Mouse (Mus musculus) embryo, embryonic 11 days (tissue): ENCODE results near the gene Rnf43.
A peak's percentile ranks its signal among the peaks of the same experiment; 100 is the strongest.

Experiments
- DNase-seq: peaks from one replicate; pipeline ENCODE4 v3.0.0-alpha.2; 2015

The Rnf43 gene

GRCm38 (mm10) chr11:87748132-87749119, 85.9 kb downstream of the Rnf43 start:
- DNase-seq = peak; percentile 40

DNA sequence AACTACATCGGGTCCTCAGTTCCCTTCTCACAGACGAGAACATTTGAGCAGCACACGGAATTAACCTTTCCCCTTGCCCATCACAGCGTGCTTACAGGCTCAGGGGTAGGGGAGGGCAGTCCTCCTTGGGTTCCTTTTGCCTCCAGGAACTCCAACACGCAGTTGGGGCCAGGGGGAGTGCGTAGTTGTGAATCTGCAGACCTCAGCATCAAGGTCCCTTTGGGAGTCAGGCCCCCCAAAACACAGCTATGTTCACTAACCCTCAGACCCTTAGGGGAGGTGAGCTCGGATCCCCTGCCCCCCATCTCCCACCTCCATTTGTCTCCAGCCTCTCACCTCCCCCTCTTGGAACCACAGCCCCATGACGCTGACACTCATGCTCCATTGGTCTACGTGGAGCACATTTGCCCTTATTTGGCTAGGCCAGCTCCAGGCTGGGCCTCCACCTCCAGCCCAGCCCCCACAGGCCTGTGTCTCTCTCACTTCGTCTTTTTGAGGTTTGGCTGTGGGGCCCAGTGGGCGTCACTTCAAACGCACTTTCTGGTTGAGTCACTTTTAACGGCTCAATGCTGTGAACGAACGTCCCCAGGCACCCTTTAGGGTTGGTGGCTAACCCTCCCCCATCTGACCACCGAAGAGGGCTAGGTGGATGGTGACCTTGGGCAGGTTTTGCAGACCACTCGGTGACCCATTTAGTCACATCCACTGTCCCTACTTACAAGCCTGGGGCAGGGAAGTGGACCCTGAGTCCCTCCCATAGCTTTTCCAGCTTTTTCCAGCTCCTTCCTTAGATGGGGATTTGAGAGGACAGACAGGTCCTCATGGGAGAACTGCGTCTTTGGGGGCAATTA, 86.9 kb downstream of the Rnf43 start:
- peak; percentile 41 for DNase-seq

- DNase-seq = no peak
These were observed 87.5 kb downstream of the Rnf43 start for GRCm38 (mm10) chr11:87750043-87750421.

DNA sequence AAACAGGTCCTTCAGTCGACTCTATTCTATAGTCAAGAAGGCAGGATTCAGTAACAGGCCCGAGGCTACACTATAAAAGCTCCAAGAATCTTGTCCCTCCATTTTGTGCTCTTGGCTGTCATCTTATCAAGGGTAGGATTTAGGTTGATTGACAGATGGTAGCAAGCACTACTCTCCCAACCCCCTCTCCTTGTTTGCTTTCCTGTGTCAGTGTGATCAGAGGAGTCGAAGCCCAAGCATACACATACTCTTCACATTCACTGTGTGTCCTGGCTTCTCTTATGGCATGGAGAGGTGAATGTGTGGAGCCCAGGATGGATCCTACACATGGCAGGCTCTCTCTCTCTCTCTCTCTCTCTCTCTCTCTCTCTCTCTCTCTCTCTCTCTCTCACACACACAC, 88.0 kb downstream of the Rnf43 start:
- DNase-seq = no peak

GRCm38 (mm10) chr11:87751031-87751430, 88.5 kb downstream of the Rnf43 start:
- no peak for DNase-seq

- DNase-seq = no peak
These were observed 89.0 kb downstream of the Rnf43 start for GRCm38 (mm10) chr11:87751491-87751966.

- no peak for DNase-seq
These were observed 89.8 kb downstream of the Rnf43 start for GRCm38 (mm10) chr11:87752307-87752706.

DNA sequence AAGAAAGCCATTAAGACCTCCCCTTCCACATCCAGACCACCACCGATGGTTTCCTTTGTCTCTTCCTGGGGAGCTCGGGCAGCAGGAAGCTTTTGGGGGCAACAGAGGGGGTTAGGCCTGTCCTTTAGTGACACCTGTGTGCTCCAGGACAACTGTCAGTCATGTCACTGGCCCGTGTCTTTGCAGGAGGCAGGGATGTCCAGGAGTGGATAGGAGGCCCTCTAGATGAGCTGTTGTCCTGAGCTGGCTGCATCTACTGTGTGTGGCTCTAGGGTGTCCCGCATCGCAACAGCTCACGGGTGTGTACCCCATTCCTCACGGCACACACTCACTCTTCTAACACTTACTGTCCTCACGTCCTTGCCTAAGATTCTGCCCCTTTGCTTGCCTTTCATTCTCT, 90.7 kb downstream of the Rnf43 start:
- DNase-seq = no peak

- no peak for DNase-seq
These were observed 91.5 kb downstream of the Rnf43 start for GRCm38 (mm10) chr11:87753891-87754501.

DNA sequence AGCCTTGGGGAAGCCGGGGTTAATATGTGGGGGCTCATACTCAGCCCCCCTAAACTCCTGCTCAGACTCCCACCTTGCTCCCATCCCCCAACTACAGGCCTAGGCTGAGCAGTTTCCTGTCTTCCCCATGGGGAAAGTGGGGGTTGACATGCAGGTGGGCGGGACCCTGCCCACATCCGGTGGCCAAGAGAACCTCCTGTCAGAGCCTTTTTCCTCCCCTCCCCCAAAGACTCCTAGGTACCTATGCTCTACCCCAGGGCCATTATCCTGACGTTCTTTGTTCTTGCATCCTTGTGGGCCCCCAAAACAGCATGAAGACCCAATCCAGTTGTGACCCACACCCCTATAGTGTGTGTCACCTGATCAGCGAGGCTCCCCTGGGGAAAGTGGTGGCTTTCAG, 92.1 kb downstream of the Rnf43 start:
- DNase-seq = no peak

DNA sequence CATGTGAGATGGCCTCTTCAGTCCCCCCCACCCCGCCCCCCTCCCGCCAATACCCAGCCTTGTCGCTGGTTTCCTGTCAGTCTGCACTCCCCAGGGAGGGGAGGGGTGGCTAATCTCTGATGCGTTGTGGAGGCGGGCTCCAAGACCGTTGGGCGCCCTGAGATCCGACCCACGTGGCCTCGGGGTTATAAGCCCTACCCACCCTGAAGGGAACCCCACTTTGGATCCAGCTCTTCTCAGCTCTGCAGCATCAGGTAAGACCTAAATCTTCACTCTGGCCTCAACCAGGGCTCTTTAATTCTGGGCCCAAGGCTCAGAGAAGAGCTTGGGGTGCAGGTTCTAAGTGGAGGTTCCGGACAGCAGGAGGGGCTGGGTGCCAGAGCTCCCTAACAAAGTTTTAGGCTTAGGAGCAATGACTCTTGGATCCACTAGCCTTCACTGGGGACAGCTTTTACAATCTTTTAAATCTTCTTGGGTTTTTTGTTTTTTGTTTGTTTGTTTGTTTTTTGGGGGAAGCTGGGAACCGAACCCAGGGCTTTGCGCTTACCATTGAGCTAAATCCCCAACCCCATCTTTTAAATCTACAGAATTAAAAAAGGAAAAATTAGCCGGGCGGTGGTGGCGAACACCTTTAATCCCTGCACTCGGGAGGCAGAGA, 93.0 kb downstream of the Rnf43 start:
- DNase-seq = peak; percentile 28

GRCm38 (mm10) chr11:87756251-87756820, 93.8 kb downstream of the Rnf43 start:
- DNase-seq = no peak

DNA sequence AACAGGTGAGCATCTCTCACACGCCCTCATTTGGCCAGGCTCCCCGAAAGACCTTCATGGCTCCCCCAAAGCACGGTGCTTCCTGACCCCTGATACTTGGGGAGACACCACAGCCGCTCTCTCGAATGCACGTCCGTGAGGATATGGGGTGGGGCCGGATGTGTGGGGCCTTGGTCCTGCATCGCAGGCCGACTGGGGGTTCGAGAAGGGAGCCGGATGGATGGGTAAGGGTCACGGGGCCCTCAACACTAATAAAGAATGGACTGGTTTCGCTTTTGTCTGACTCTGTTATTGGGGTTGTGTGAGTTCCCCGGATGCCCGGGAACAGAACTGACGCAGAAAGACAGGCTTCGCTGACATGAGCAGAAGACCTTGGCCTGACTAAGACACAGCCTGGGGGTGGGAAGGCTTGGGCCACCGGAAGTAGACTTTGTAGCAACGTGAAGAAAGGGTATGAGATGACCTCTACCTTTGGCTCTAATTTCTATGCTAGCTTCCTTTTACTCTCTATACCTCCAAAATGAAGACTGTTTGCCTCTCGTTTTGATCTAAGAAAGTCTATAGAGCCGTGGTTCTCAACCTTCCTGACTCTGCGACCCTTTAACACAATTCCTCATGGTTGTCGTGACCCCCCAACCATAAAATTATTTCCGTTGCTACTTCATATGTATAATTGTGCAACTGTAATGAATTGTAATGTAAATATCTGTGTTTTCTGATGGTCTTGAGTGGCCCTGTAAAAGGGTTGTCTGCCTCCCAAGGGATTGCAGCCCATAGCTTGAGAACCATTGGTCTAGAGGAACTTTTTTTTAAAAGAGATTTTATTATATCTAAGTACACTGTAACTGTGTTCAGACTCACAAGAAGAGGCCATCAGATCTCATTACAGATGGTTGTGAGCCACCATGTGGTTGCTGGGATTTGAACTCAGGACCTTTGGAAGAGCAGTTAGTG, 94.8 kb downstream of the Rnf43 start:
- no peak for DNase-seq

GRCm38 (mm10) chr11:87758161-87758911, 95.8 kb downstream of the Rnf43 start:
- no peak for DNase-seq

- DNase-seq = no peak
These were observed 96.6 kb downstream of the Rnf43 start for GRCm38 (mm10) chr11:87758957-87759608.

DNA sequence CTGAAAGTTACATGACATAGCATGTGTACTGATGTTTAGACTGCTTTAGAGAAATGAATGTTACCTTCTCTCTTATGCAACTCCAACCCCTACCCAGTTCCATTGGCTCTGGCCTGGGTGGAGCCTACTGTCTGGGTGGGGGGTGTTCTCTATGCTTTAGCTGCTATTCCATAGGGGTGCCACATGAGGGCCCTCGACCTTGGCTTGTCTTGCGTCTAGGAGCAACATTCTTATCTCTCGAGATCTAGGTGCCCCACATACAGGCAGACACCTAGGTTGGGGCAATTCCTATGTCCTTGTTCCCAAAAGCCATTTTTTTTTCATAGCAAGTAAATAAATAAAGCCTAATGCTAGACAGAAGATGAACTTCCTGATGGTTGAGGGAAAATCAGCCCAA, 97.1 kb downstream of the Rnf43 start:
- DNase-seq = peak; percentile 19

DNA sequence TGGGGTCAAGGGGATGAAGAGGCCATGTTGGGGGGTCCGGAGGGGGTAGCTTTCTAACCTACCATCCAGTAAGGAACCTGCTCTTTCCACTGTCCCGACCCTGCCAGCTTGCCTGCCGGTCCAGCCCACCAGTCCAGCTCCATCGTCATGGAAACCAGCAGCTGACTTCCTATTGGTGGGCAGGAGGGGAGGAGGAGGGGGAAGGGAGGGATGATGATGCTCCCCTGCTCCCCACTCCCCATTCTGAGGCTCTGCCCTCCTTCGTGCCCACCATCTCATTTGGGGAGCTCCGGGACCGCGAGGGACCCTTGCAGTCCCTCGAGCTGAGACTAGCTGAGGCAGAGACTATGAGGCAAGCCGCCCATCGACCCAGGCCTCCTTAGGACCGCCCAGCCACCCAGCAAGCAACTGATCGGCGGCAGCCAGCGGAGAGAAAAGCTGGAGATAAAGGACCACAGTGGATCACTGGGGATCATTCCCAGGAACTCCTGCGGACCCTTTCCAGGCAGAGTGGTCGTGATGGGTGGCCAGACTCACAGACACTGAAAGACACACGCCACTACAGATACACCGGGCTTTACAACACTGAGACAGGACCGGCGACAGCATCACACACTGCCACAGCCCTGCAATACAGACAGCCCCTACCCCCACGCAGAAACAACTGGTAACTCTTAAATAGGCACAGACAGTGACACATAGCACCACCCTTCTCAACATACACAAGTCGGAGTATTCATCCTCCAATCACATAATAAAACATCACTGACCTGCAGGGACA, 98.0 kb downstream of the Rnf43 start, which contains the start of gene Tspoap1:
Gene Tspoap1 (plus strand): TSS at position 241 of the 781 bp plus-strand sequence.
- DNase-seq = peak; percentile 61

DNA sequence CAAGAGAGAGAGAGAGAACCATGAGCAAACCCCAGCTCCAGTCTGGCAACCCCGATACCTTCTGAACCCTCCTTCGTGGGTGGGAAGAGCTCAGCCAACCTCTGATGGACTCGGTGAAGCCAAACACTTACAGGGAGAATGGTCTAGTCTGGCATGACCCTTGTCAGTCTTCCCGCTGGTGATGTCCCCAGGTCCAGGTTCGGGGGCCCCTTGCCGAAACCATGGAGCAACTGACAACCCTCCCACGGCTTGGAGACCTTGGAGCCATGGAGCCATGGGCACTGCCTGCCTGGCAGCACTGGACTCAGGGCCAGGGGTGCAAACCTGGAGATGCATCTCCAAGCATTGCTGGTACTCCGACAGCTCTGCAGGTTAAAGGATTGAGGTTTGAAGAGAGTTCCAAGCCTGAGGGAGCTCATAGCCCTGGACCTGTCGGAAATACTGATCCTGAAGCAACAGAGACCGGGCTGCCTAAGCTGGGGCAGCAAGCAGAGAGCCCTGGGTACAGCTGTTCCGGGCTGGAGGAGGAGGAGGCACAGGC, 98.7 kb downstream of the Rnf43 start:
- DNase-seq = no peak
